Mouse (Mus musculus) bone marrow macrophage, adult 2 months (primary cell): ENCODE results near the gene Svop.

ENCODE experiments used
- CTCF ChIP-seq: IDR thresholded peaks from 2 replicates; pipeline ENCODE4 v1.5.1; 2012; ENCODE audit warnings: low read depth, mild to moderate bottlenecking, low read length, moderate library complexity
- POLR2A ChIP-seq: IDR thresholded peaks from 2 replicates; pipeline ENCODE4 v1.6.1; 2012; ENCODE audit warnings: mild to moderate bottlenecking, low read depth, low read length, borderline replicate concordance

GRCm38 (mm10) chr5:113983541-113983940 lies 107.8 kb downstream of the Svop start:
- no peak for TF ChIP-seq POLR2A
- no peak for TF ChIP-seq CTCF
